Mouse (Mus musculus) CH12F3 (cell line): Measurements from ENCODE around the gene Cldn10.

Experiments
- in situ Hi-C: fragments of 300-500 bp; cut with MboI; formaldehyde crosslinking; loops from 2 replicates; pipeline ENCODE4 v1.14.3; 2020; ENCODE audit warnings: low sequenced_read_pairs

The Cldn10 gene

GRCm38 (mm10) chr14:118787621-118788020 is at the start of gene Cldn10:
Cldn10 (plus strand) TSS chr14:118787908.
- in situ Hi-C loops = no loop called here

DNA sequence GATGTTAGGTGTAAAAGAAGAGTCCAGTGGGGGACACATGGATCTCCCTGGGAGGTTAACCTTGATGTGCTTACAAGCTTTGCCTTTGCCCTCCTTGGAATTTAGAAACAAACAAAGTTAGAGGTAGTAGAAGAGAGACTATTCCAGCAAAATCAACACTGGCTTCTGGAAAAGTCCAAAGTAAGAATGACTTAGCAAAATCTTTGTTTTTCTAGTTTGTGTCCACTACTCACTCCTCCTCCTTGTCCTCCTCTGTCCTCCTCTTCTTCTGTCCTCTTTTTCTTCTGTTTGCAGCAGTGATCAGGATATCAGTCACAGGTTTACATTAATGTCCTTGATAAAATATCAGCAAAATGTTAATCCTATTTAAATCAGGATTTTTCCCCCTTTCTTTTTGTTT is 45.9 kb upstream of the Cldn10 start:
- in situ Hi-C loops = no loop called here

DNA sequence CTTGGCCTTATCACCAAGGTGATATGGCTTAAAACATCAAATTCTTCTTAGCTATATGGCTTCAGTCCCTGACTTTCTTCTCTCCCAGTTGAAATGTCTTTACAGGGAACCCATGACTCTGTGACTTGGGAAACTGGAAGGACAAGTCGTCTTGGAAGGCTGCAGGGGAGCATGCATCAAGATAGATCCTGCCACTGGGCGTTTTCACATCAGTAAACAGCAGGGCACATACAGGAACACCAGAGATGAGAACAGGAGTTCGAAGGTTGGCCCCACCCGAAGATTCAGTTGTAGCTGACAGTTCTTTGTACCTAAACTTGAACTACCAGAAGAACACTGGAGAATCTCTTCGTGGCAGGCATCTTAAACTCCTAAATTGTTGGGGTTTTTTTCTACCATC is 44.8 kb upstream of the Cldn10 start:
- in situ Hi-C loops = no loop called here

DNA sequence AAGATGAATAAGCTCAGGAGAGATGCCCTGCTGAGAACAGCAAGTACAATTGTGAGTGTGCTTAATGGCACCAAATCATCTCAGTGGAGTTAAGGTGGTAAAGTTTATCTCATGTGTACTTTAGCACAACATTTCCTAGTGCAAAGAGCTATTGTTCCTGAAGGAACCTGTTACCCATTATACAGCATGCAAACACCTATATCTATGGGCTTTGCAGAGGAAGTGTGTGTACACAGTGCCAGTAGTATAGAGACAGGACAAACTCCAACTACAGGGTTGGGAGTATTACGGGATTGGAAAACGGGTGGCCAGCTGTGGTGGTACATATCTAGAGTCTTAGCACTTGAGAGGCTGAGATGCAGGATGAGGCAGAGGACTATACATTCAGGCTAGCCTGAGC is 38.6 kb upstream of the Cldn10 start:
- in situ Hi-C loops = no loop called here

DNA sequence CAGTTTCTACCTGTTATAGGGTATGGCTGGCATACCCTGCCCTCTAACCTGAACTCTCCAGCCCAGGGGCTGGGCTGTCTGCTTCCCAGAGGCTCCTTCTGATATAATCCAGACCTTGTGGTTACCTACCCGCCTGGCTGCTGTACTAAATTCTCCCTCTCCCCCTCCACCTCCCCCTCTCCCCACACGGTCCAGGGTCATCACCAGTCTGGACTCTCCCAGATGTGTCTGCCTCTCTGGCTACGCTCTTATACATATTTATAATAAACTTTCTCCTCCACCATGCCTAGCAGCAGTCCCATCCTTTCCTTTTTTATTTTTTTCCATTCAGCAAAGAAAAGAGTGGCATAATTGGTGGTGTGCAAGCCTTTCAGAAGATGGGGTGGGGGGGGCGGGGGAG is 38.0 kb upstream of the Cldn10 start:
- in situ Hi-C loops = loop anchor here (25.0 kb wide), 1 partner anchor 537 kb away; no protein-coding TSS in a partner anchor

GRCm38 (mm10) chr14:118750505-118751192 is 37.1 kb upstream of the Cldn10 start:
- in situ Hi-C loops = loop anchor here (25.0 kb wide), 1 partner anchor 538 kb away; no protein-coding TSS in a partner anchor

DNA sequence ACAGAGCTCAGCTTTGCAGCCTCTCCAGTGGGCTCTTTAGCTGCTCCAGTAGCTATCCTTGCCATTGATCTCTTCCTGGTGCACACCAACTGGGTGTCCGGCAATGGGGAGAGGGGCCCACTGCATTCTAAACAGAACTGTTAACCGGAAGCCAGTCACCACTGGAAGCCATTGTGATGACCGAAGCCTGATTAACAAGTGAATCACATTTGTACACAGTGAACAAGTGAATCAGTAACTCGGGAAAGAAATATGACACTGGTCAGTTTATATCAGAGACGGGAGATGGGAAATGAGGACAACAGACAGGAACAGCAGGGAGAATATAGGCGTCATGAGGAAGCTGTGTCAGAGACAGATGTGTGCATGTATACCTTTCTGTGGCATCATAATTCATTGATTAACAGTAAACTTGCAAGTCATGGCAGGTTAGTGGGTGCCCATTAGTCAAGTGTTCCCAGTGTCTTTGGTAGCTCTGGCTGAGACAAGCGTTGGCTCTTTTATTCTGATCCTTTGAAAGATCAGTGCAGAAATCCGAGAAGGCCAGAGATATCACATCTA is 36.4 kb upstream of the Cldn10 start:
- in situ Hi-C loops = loop anchor here (25.0 kb wide), 1 partner anchor 539 kb away; no protein-coding TSS in a partner anchor

DNA sequence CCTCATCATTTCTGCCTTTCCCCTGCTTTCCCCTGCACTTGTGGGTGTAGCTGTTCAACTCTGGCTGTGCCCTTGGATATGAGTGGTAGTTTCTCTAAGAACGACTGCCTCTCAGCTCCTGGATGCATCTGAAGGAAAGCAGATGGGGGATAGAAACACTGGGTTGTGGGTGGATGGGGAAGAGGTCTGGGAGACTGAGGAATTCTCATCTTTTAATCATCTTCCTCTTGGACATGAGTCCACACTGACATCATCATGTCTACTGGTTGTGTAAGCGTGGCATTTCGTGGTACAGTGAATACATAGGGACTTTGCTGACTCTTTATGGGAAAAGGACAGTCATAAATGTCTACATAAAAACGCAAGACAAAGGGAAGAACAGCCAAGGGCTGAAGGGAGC is 31.7 kb upstream of the Cldn10 start:
- in situ Hi-C loops = loop anchor here (25.0 kb wide), 1 partner anchor 544 kb away; no protein-coding TSS in a partner anchor

DNA sequence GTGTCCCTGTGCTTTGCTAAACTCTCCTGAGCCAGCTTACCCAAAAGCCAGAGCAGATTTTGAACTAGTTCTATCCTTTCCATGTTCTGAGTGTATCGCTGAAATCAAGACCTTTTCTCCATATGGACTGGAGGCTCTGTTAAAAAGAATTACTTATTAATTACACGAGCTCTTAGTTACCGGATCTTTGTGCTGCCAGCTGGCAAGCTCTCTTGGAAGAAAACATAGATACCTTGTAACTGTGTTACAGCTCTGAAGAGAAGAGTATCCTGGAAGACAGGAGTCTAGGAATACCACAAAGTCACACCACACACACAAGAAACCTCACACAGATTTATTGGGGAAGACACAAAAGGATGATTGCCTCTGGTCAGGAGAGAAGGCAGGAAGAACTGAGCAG is 31.1 kb upstream of the Cldn10 start:
- in situ Hi-C loops = loop anchor here (25.0 kb wide), 1 partner anchor 544 kb away; no protein-coding TSS in a partner anchor

GRCm38 (mm10) chr14:118763362-118763761 is 24.3 kb upstream of the Cldn10 start:
- in situ Hi-C loops = loop anchor here (25.0 kb wide), 1 partner anchor 551 kb away; no protein-coding TSS in a partner anchor

GRCm38 (mm10) chr14:118763917-118764495 is 23.7 kb upstream of the Cldn10 start:
- in situ Hi-C loops = loop anchor here (25.0 kb wide), 1 partner anchor 552 kb away; no protein-coding TSS in a partner anchor

DNA sequence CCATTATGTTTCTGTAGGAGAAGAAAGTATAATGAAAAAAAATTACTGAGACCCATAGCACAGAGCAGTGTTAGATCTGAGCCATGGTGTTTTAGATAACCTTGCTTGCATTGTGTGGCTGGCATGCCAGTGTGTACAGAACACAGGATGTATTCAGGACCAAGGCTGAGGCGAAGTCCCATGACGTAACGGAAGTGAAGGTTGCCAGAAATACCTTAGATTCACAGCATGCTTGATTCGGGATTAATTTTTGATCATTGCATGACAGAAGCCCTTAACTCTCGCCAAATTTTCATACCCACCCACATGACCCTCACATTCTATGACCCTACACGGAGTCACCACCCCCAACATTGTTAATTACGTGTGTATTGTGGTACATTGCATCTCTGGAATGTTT is 22.4 kb upstream of the Cldn10 start:
- in situ Hi-C loops = loop anchor here (5.0 to 25.0 kb wide), 2 partner anchors 143 to 553 kb away; no protein-coding TSS in a partner anchor

- in situ Hi-C loops = loop anchor here (5.0 to 25.0 kb wide), 2 partner anchors 144 to 554 kb away; no protein-coding TSS in a partner anchor
Observed at GRCm38 (mm10) chr14:118765951-118766350, 21.8 kb upstream of the Cldn10 start.

DNA sequence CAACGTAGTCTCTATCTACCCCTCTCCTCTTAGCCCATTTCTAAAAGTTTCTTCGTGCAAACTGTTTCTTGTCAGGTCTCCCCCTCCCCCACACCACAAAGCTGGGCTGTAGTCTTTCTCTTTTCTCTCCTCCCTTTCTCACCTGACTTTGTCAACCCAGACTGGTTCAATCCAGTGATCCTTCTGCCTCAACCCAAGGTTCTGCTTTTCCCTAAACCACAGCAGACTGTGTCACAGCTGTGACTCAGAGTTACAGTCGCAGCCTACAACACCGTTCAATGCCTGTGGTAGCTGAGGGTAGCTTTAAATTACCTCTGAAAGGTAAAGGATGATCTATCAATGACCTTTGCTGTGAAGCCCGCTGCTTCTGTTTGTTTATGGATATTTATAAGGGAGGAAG is 21.3 kb upstream of the Cldn10 start:
- in situ Hi-C loops = loop anchor here (5.0 to 25.0 kb wide), 2 partner anchors 144 to 554 kb away; no protein-coding TSS in a partner anchor

- in situ Hi-C loops = loop anchor here (5.0 to 25.0 kb wide), 2 partner anchors 146 to 556 kb away; no protein-coding TSS in a partner anchor
Observed at GRCm38 (mm10) chr14:118767673-118768353, 19.9 kb upstream of the Cldn10 start.

GRCm38 (mm10) chr14:118768354-118768713 is 19.4 kb upstream of the Cldn10 start:
- in situ Hi-C loops = loop anchor here (5.0 to 25.0 kb wide), 2 partner anchors 146 to 556 kb away; no protein-coding TSS in a partner anchor

GRCm38 (mm10) chr14:118773668-118774067 is 14.0 kb upstream of the Cldn10 start:
- in situ Hi-C loops = loop anchor here (25.0 kb wide), 1 partner anchor 561 kb away; no protein-coding TSS in a partner anchor

- in situ Hi-C loops = loop anchor here (25.0 kb wide), 1 partner anchor 562 kb away; no protein-coding TSS in a partner anchor
Observed at GRCm38 (mm10) chr14:118774507-118775428, 12.9 kb upstream of the Cldn10 start.

GRCm38 (mm10) chr14:118775554-118775953 is 12.2 kb upstream of the Cldn10 start:
- in situ Hi-C loops = no loop called here

GRCm38 (mm10) chr14:118776372-118776771 is 11.3 kb upstream of the Cldn10 start:
- in situ Hi-C loops = no loop called here
